Mouse (Mus musculus): ENCODE data around the gene Sh2d1a.
A peak's percentile ranks its signal among the peaks of the same experiment; 100 is the strongest.

Gene Sh2d1a

GRCm38 (mm10) chrX:42502291-42503043, at the start of gene Sh2d1a:
Sh2d1a (plus strand) TSS chrX:42502453.
- peak in 1 of 2 experiments; percentile 5 for DNase-seq

- DNase-seq = no peak
Observed at GRCm38 (mm10) chrX:42453001-42453400, 49.3 kb upstream of the Sh2d1a start.

- no peak for DNase-seq
Observed at GRCm38 (mm10) chrX:42454533-42454932, 47.7 kb upstream of the Sh2d1a start.

DNA sequence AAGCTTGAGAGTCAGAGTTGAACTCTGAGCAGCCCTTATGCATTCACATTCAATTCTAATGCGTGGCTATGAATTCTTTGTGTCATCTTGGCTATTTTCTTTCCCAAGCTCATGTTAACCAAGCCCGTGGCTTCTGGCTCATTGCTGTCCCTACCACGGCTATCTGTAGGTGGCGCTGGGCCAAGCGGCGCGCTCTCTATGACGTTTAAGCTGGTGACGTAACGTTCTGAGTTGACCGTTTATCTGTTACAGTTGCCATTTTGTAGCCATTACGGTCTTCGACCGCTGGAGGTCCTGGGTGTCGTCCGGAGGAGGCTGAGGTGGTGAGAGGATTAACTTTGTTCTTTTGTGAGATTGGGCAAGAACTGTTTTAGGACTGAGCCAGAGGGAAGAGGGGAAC, 12.8 kb upstream of the Sh2d1a start, which contains the start of gene Tex13c2:
Gene Tex13c2 (plus strand): TSS at position 246 of the 400 bp plus-strand sequence.
- DNase-seq = no peak

GRCm38 (mm10) chrX:42490336-42490735, 11.9 kb upstream of the Sh2d1a start:
- DNase-seq = no peak

GRCm38 (mm10) chrX:42500538-42500937, 1.7 kb upstream of the Sh2d1a start:
- no peak for DNase-seq

GRCm38 (mm10) chrX:42511105-42511504, 8.9 kb downstream of the Sh2d1a start:
- no peak for DNase-seq

- no peak for DNase-seq
Observed at GRCm38 (mm10) chrX:42512567-42512966, 10.3 kb downstream of the Sh2d1a start.

DNA sequence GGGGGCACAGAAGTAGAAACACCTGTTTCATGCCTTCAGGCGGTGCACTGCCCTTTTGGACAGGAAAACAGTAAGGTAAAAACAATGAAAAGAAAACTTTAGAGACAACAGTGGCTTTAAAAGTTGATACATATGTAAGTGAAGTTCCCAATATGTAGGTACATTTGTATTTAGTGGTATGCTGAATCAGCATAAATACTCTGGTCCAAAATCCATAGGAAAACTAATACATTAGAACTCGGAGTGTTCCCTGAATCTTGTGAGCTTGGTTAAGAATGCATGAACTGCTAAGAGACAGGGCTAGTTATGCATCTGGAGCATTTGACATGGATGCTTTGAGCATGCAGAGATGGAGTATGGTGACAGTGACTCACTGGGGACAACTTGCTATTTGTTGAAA, 20.6 kb downstream of the Sh2d1a start:
- DNase-seq = no peak

GRCm38 (mm10) chrX:42530703-42531102, 28.4 kb downstream of the Sh2d1a start:
- no peak for DNase-seq

- no peak for DNase-seq
Observed at GRCm38 (mm10) chrX:42540030-42540755, 37.9 kb downstream of the Sh2d1a start.

- peak in 1 of 2 experiments; percentile 52 for DNase-seq
Observed at GRCm38 (mm10) chrX:42540756-42541053, 38.5 kb downstream of the Sh2d1a start.

DNA sequence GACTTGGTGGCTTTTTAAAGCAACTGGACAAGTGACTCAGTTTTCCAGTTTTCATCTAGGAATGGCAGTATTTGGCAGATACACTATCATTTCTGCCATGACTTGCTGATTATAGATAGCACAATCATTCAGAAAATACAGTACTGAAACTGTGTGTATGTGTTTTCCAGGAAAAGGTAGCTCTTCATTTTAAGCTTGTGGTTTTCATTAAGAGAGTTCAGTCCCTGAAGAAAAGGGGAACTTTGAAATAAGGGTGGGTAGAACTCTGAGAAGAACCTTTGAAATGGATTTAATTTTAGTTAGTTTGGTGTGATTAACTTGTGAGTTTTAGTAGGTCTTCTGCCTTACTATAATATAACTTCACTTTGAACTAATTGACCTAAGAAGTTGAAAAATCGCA, 42.8 kb downstream of the Sh2d1a start:
- no peak for DNase-seq

DNA sequence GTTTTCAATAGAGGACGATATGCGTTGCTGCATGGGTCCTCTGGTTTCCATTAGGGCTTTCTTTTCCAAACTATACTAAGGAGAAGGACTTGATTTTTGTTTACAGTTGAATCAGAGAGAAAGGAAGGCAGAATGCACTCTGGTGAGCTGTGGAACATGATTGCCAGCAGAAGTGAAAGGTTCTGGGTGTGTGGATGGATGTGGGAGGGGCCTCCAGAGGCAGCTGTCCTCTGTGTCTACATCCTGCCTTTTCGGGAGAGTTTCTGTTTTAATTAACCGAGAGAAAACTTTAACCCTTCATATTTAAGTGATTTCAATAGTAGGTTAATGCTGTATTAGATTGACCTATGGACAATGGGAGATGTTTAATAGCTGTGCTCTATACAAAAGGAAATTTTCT, 46.3 kb downstream of the Sh2d1a start:
- DNase-seq = no peak

- peak in 1 of 2 experiments; percentile 1 for DNase-seq
Observed at GRCm38 (mm10) chrX:42557284-42557683, 55.0 kb downstream of the Sh2d1a start.

- DNase-seq = no peak
Observed at GRCm38 (mm10) chrX:42558683-42559082, 56.4 kb downstream of the Sh2d1a start.
